Mouse (Mus musculus) C2C12 (cell line): ENCODE measurements around the gene Gng8.

Experiments
- CTCF ChIP-seq: IDR thresholded peaks from one replicate; pipeline ENCODE4 v1.5.1; 2011; ENCODE audit not compliant: control insufficient read depth, insufficient read depth, insufficient read length
- MAX ChIP-seq: IDR thresholded peaks from one replicate; pipeline ENCODE4 v1.6.1; 2011; ENCODE audit warnings: mild to moderate bottlenecking, control low read depth
- MYOD1 ChIP-seq: IDR thresholded peaks from one replicate; pipeline ENCODE4 v1.6.1; 2011; ENCODE audit warnings: low read depth; ENCODE audit not compliant: control insufficient read depth, insufficient read length
- USF1 ChIP-seq: IDR thresholded peaks from one replicate; pipeline ENCODE4 v1.6.1; 2011; ENCODE audit warnings: low read depth, mild to moderate bottlenecking, control low read depth, moderate library complexity

DNA sequence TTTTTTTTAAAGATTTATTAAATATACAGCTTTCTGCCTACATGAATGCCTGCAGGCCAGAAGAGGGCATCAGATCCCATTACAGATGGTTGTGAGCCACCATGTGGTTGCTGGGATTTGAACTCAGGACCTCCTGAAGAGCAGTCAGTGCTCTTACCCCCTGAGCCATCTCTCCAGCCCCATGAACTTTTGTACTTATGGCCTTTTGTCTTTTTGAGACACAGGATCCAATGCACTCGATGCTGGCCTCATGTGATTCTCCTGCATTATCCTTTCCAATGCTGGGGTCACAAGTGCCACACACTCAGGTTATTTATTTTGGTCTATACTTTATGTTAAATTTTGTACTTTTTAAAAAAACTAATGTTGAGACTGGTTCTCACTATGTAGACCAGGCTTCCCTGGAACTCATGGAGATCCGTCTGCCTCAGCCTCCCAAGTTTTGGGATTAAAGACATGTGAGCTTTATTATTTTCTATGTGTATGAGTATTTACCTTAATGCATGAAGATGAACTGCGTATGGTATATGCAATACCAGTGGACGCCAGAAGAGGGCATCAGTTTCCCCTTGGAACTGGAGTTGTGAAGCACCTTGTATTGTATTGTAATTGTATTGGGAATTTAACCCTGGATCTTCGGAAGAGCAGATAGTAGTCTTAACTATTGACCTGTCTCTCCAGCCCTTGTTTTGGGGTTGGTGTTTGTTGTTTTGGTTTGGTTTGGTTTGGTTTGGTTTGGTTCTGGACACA is 31.5 kb upstream of the Gng8 start:
- no peak for TF ChIP-seq CTCF
- TF ChIP-seq MYOD1 = no peak
- TF ChIP-seq MAX = no peak
- TF ChIP-seq USF1 = no peak
